Mouse (Mus musculus) neutrophil, adult 65 days (primary cell): ENCODE data around the gene Mobp. TPM values are rescaled to one million over a fixed set of nuclear protein-coding genes. Genes with fewer than 3 reads are reported as not detected.

Experiments used
- total RNA-seq: library from RNA; stranded (reverse); gene quantifications from 2 replicates; pipeline ENCODE4 v1.2.4, GENCODE M21; 2023

The Mobp gene
- not detected in 2 replicates for total RNA-seq

DNA sequence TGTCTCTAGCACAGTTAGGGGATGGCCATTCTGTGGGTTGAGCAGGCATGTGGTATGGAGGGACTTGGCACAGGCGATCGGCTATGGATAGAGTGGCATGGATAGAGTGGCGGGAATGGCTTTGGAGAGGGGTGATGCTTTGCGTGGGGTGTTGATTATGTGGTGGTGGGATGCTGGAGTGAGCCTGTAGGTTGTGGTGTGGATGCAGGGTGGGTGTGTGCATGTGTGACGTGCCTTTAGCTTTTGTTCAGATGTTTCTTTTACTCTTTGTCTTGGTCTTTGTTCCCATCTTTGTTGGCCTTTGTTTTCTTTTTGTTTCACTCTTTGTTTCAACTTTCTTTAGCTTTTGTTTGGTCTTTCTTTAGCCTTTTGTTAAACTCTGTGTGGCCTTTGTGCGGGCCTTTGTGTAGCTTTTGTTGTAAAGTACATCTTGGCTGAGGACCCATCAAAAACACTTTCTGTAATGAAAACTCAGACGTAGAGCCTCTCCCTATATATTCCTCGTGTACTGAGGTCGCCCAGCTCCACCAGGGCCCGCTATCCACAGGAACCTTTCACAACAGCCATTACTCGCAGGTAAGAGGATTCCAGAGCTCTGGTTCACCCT is at the start of gene Mobp:
Gene Mobp (plus strand): TSS at position 486 of the 607 bp plus-strand sequence.

DNA sequence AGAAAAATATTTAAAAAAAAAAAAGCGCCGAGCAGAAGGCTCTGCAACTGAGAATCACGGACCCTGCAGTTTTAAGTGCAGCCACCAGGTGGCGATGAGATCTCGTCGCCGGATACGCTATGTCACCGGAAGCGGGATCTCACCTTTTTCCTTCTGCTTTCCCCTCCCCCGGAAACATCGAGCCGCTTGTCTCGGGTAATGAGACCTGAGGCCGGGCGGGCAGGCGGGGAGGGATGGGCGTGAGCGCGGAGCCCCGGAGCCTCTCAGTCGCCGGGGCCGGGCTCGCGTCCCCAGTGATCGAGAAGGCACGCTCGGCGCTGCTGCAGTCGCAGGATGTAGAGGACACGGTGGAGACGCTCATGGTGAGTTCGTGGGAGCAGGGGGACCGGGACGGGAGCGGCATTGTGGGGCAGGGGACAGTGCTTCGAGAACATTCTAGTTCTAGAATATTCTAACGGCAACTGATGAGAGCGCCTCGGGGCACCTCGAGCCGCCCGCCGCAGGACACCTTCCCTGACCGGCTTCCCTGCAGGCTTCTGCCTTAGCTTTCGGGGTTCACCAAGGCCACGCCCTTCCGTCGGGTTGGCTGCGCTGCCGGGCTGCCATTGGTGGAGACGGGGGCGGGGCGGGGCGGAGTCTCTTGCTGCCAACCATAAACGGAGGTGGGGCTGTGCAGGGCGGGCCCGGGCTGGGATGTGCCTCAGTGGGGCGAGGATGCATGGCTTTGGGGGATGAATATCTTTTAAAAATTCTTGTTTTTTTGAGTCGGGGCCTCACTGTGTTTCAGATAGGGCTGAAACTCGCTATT is 39.1 kb upstream of the Mobp start, which contains the start of gene Slc25a38:
Gene Slc25a38 (plus strand): TSS at position 164 of the 808 bp plus-strand sequence.

DNA sequence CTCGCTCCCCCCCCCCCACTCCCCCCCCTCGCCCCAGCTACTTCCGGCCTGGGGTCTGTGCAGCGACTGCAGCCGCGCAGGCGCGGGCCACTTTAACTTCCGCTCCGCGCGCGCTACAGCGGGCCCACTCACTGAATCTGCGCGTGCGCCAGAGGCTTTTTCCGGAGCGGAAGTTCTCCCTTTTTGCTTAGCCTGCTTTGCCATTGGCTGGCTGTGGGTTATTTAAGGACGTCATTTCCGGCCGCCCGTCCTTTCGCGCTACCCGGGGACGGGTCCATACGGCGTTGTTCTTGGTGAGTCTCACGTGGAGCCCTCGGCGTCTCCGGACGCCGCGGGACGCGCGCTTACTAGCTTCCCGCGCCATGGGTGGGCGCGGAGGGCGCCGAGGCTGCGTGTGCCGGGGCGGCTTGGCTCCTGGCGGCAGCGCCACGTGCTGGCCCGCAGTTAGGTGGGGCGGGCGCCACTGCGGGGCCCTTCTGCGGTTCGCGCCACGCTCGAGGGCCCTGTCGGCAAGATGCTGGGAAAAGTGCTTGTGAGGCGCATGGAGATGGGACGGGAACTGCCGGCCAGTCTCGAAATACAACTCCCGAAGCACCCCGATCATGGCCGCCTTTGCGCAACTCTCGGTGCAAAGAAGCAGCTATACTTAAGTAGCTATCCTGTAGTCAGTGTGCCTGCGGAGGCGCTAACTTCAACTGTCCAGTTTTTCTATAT is 21.8 kb upstream of the Mobp start, which contains the start of gene Rpsa:
Gene Rpsa (plus strand): TSS at position 152 of the 714 bp plus-strand sequence.

Other genes with a start within 250 kb of the Mobp start
- 3.3 and 7.5 TPM in 2 replicates for gene Gorasp1, start 212.1 kb upstream of the Mobp start, total RNA-seq
- gene Ttc21a, start 212.1 kb upstream of the Mobp start, total RNA-seq, result 3.0 and 3.8 TPM in 2 replicates
- 159 and 196 TPM in 2 replicates for gene Csrnp1, start 165.0 kb upstream of the Mobp start, total RNA-seq
- not detected in 2 replicates for gene Xirp1, start 126.1 kb upstream of the Mobp start, total RNA-seq
- 10.2 and 15.2 TPM in 2 replicates for gene Cx3cr1, start 79.8 kb upstream of the Mobp start, total RNA-seq
- not detected in 2 replicates for gene Ccr8, start 57.6 kb upstream of the Mobp start, total RNA-seq
- 37.3 and 39.7 TPM in 2 replicates for gene Slc25a38, start 39.3 kb upstream of the Mobp start, total RNA-seq
- gene Rpsa, start 22.0 kb upstream of the Mobp start, total RNA-seq, result 550 and 556 TPM in 2 replicates
- 0.88 TPM in 1 of 2 replicates, not detected in the other for gene Myrip, start 151.8 kb downstream of the Mobp start, total RNA-seq